Mouse (Mus musculus) midbrain, embryonic 12.5 days (tissue): Measurements from ENCODE around the gene Rab44. TPM values are rescaled to one million over a fixed set of nuclear protein-coding genes. Genes with fewer than 3 reads are reported as not detected.
"Not testable (repeated sequence)": the region's sequence is repeated elsewhere in the genome, so short reads cannot be mapped to it uniquely, and the experiment has no call there.

Source experiments
- ATAC-seq: fragments of 200-750 bp; cut with Nextera tagmentation; 2 replicates; pipeline ENCODE4 v1.8.0; 2017; ENCODE audit warnings: low read depth, moderate TSS enrichment, moderate library complexity; ENCODE audit not compliant: low FRiP score
- H3K27ac ChIP-seq: fragments of 300-500 bp; sonication (generic); replicated peaks from 2 replicates; pipeline ENCODE4 v1.5.1; 2016; ENCODE audit warnings: mild to moderate bottlenecking
- H3K27me3 ChIP-seq: fragments of 300-500 bp; sonication (generic); 2 replicates; pipeline ENCODE4 v1.6.1; 2016; ENCODE audit warnings: mild to moderate bottlenecking
- H3K36me3 ChIP-seq: fragments of 300-500 bp; sonication (generic); 2 replicates; pipeline ENCODE4 v1.6.1; 2016
- H3K4me1 ChIP-seq: fragments of 300-500 bp; sonication (generic); 2 replicates; pipeline ENCODE4 v1.6.1; 2016
- H3K4me2 ChIP-seq: fragments of 300-500 bp; sonication (generic); replicated peaks from 2 replicates; pipeline ENCODE4 v1.6.1; 2016; ENCODE audit warnings: mild to moderate bottlenecking, moderate library complexity
- H3K4me3 ChIP-seq: fragments of 300-500 bp; sonication (generic); 2 replicates; pipeline ENCODE4 v1.5.1; 2016; ENCODE audit warnings: mild to moderate bottlenecking
- H3K9ac ChIP-seq: fragments of 300-500 bp; sonication (generic); replicated peaks from 2 replicates; pipeline ENCODE4 v1.6.1; 2016; ENCODE audit warnings: mild to moderate bottlenecking, moderate library complexity
- H3K9me3 ChIP-seq: fragments of 300-500 bp; sonication (generic); 2 replicates; pipeline ENCODE4 v1.6.1; 2016; ENCODE audit warnings: mild to moderate bottlenecking
- WGBS: fragments of 180-500 bp; shearing (Covaris S2); methylation state at CpG from one replicate; pipeline ENCODE4 v1.1.7; 2016; 5-methylcytosine and 5-hydroxymethylcytosine counted together
- polyA plus RNA-seq: library from polyadenylated mRNA; unstranded; fragments of >200 nt; fragmentation: Nextera tagmentation; extraction: Ambion mirVana; gene quantifications from 2 replicates; pipeline ENCODE4 v1.2.1, GENCODE M21; 2016

Gene Rab44
- polyA plus RNA-seq, 1 experiment from 2014 or later = 0.29 TPM

DNA sequence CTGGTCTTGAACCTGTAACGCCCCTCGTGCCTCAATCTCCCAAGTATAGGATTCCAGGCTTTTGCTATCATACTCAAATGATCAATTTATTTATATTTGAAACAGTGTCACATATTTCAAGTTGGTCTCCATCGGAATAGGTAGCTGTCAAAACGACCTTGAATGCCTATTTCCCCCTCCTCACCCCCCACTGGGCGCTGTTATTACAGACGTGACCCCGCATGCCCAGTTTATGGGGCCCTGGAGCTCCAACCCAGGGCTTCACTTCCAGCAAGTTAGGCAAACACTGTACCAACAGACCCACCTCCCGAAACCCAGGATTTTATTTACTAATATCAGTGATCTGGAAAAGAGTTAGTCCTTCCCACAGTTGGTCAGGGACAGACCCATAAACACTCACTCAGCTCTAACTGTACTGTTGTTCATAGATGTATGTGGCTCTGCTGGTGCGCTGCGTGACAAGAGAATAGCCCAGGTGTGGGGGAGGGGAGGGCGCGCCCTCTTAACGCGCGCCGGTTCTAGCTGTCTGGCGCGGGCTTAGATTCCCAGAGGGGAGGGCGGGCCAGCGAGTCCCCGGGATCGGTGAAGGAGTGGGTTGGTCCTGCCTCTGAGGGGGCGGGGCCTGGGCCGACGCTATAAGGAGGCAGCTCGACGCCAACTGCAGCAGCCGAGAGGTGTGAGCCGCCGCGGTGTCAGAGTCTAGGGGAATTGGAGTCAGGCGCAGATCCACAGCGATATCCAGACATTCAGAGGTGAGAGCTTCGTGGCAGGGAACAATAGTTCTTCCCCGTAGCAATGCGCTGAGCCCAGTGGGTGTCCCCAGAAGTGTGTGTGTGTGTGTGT is 20.6 kb upstream of the Rab44 start:
- Histone ChIP-seq H3K9ac (peak overlapping the region; percentile 56), H3K36me3 (no peaks in the 10 kb centered on the region), H3K4me2 (peak overlapping the region; percentile 78), H3K27me3 (peaks cover 62% of the 10 kb centered on the region), H3K4me3 (peak overlapping the region; percentile 55), H3K27ac (no peak overlapping the region), H3K9me3 (no peaks in the 10 kb centered on the region), H3K4me1 (peaks cover 22% of the 10 kb centered on the region)
- WGBS = 8% methylated on average over 36 of the region's 36 CpGs
- ATAC-seq = peak; percentile 85

DNA sequence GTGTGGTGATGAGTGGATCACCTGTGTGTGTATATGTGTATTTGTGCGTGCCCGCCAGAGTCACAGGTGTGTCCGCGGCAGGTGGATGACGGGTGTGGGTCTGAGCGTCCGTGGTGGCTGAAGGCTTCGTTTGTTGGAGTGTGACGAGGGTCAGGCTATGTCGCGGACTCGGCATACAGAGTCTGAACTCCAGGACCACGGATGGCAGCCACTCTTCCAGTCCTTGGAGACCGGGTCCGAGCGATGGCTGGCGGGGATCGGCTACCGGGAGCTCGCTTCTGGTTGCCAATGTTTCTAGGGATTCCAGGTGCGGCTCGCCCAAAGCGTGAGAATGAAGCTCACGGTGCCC is 20.0 kb upstream of the Rab44 start:
- no peak overlapping the region for H3K27ac ChIP-seq
- H3K9me3 ChIP-seq = no peaks in the 10 kb centered on the region
- ATAC-seq = peak; percentile 44; the same call in 1 of the 2 replicates
- H3K27me3 ChIP-seq = peaks cover 62% of the 10 kb centered on the region
- 2% methylated on average over 24 of the region's 24 CpGs for WGBS
- H3K4me3 ChIP-seq = peak overlapping the region; percentile 55
- H3K9ac ChIP-seq = peak overlapping the region; percentile 56
- peak overlapping the region; percentile 78 for H3K4me2 ChIP-seq
- no peaks in the 10 kb centered on the region for H3K36me3 ChIP-seq
- H3K4me1 ChIP-seq = peaks cover 22% of the 10 kb centered on the region

DNA sequence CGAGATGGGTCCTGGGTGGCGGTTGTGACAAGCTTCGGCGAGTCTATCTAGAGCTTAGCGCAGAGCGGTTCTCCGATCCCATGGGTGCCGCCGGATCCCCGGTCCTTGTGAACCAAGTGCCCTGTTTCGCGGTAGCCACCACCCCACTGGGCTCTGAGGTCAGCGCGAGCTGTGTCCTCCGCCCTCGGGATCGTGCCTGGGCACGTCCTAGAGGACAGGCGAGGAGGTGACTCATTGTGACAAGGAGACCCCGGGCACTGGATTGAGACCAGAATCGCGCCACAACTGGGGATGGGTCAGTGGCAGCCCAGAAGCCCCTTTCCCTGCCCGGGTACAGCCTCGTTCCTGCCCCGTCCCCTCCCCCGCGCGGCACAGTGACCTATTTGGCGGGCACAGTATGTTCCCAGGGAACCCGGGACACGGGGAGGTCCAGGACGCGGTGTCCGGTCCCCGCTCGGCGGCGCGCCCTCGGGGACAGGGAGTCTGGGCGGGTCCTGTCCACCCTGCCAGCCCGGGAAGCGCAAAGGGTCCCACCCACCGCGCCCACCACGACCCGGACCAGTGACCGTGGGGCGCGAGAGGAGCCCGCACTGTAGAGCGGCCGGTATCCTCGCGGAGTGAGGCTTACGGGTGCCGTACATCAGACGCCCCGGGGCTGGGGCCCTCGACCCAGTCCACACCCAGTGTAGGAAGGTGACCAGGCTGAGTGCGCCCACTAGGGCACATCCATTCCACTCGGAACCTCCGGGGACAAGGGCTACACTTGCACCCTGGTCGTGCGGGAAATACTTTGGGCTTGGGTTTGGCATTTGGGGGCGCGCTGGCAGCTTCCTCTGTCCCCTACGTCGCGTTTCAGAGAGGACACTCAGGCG is 19.4 kb upstream of the Rab44 start:
- Histone ChIP-seq H3K27me3 (peaks cover 62% of the 10 kb centered on the region), H3K36me3 (no peaks in the 10 kb centered on the region), H3K4me2 (peak overlapping the region; percentile 78), H3K9ac (peak overlapping the region; percentile 56), H3K4me3 (peak overlapping the region; percentile 55), H3K27ac (no peak overlapping the region), H3K4me1 (peaks cover 22% of the 10 kb centered on the region), H3K9me3 (no peaks in the 10 kb centered on the region)
- WGBS = 2% methylated on average over 71 of the region's 71 CpGs
- ATAC-seq = peak; percentile 50; the same call in 1 of the 2 replicates

DNA sequence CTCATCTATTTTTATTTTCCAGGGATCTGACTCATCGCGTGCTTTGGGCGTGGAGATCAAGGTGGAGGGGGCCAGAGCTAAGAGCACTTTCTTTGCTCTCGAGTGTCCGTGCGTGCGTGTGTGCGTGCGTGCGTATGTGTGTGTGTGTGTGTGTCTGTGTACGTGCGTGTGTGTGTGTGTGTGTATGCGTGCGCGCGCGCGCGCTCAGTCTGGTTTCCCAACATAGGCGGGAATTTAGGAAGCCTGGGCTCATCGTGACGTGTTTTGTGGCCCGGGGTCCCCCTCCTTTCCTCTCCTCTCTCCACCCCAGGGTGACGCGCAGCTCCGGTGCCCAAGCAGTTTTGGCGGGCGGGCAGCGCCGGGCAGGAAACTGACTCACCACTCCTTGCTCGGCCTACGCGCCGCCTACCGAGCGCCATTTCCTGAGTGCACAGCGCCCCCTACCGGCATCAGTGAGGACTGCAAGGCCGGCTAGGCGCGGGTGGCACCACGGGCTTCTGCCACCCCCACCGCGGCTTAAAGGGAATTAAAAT is 18.7 kb upstream of the Rab44 start:
- peak overlapping the region; percentile 55 for H3K4me3 ChIP-seq
- peak; percentile 66 for ATAC-seq
- peak overlapping the region; percentile 56; the same call in 1 of the 2 replicates for H3K9ac ChIP-seq
- peaks cover 58% of the 10 kb centered on the region for H3K27me3 ChIP-seq
- no peak overlapping the region for H3K27ac ChIP-seq
- no peaks in the 10 kb centered on the region for H3K36me3 ChIP-seq
- H3K4me2 ChIP-seq = peak overlapping the region; percentile 78
- WGBS = under 1% methylated on average over 44 of the region's 44 CpGs
- peaks cover 22% of the 10 kb centered on the region for H3K4me1 ChIP-seq
- no peaks in the 10 kb centered on the region for H3K9me3 ChIP-seq

DNA sequence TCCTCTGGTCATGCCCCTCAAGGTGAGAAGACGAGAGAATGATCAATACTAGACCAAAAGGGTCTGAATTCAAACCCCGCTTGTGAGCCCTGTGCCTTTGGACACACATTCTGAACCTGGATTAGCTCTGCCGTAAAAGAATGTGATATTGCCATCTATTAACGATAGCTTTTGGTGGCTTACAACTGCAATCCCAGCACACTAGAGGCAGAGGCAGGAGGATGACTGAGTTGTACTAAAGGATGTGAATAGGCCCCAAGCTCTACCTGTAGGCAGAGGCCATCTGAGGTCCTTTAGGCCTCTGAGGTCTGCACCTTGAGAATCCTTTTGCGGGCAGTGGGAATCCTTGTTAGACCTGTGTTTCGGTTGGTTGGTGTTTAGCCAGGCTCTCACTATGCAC is 17.7 kb upstream of the Rab44 start:
- no peak overlapping the region for H3K4me3 ChIP-seq
- ATAC-seq = no peak
- WGBS = 90% methylated on average over 6 of the region's 6 CpGs
- H3K36me3 ChIP-seq = no peaks in the 10 kb centered on the region
- peaks cover 3% of the 10 kb centered on the region; the same call in 1 of the 2 replicates for H3K9me3 ChIP-seq
- H3K9ac ChIP-seq = no peak overlapping the region
- H3K4me1 ChIP-seq = peaks cover 22% of the 10 kb centered on the region
- no peak overlapping the region for H3K4me2 ChIP-seq
- peaks cover 52% of the 10 kb centered on the region for H3K27me3 ChIP-seq
- no peak overlapping the region for H3K27ac ChIP-seq

DNA sequence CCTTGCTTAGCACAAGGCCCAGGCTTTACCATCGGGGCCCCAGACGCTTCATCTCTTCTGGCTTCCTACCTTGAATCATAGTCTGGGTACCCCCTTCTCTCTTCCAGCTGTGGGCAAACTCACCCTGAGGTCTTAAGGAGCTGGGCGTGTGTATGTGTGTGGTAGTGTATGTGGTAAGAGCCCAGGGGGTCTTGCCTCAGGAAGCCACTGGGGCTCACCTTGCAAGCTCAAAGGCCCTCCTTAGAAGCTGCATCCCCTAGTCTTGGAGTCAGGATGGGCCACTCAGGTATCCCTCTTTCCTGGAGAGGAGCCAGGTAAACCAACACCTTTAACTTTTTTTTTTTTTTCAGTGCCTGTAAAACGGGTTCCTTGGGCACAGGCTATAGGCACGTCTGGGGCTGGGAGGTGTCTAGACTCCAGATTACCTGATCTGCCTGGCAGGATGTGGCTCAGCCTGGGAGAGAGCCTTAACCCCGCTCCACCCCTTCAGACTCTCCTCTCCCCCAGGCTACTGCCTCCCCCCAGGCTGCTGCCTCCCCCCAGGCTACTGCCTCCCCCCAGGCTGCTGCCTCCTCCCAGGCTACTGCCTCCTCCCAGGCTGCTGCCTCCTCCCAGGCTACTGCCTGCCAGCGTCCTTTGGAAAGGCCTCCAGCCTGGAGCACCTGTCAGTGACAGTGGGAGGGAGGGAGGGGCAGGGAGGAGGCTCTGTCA is 16.9 kb upstream of the Rab44 start:
- Histone ChIP-seq H3K4me3 (no peak overlapping the region), H3K9ac (no peak overlapping the region), H3K4me1 (peaks cover 22% of the 10 kb centered on the region), H3K27me3 (peaks cover 46% of the 10 kb centered on the region), H3K9me3 (peaks cover 3% of the 10 kb centered on the region; the same call in 1 of the 2 replicates), H3K27ac (no peak overlapping the region), H3K4me2 (no peak overlapping the region), H3K36me3 (no peaks in the 10 kb centered on the region)
- no peak for ATAC-seq
- 67% methylated on average over 7 of the region's 7 CpGs for WGBS

DNA sequence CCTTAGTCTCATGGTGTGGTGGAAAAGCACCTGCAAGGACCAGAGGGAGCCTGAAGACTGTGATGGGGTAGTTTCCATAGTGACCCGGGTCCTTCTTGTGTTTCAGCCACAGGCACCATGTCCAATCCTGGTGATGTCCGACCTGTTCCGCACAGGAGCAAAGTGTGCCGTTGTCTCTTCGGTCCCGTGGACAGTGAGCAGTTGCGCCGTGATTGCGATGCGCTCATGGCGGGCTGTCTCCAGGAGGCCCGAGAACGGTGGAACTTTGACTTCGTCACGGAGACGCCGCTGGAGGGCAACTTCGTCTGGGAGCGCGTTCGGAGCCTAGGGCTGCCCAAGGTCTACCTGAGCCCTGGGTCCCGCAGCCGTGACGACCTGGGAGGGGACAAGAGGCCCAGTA is 15.7 kb upstream of the Rab44 start:
- ATAC-seq = no peak
- no peak overlapping the region for H3K4me3 ChIP-seq
- H3K9me3 ChIP-seq = peaks cover 3% of the 10 kb centered on the region; the same call in 1 of the 2 replicates
- peaks cover 20% of the 10 kb centered on the region for H3K4me1 ChIP-seq
- no peaks in the 10 kb centered on the region for H3K36me3 ChIP-seq
- 92% methylated on average over 24 of the region's 24 CpGs for WGBS
- H3K4me2 ChIP-seq = no peak overlapping the region
- H3K27ac ChIP-seq = no peak overlapping the region
- no peak overlapping the region for H3K9ac ChIP-seq
- H3K27me3 ChIP-seq = peaks cover 33% of the 10 kb centered on the region

DNA sequence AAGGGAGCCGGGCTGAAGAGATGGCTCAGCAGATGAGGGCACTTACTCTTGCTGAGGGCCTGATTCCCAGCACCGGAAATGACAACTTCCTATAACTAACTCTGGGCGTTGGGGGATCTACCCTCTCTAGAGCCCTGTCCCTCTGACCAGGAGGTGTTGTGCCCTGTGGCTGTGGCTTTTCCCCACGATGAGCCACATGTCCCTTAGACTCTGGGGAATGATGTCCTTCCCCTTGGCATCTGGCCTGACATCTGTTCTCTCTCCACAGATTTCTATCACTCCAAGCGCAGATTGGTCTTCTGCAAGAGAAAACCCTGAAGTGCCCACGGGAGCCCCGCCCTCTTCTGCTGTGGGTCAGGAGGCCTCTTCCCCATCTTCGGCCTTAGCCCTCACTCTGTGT is 14.9 kb upstream of the Rab44 start:
- no peak overlapping the region for H3K4me2 ChIP-seq
- no peak overlapping the region for H3K4me3 ChIP-seq
- no peak overlapping the region for H3K27ac ChIP-seq
- peaks cover 25% of the 10 kb centered on the region for H3K27me3 ChIP-seq
- H3K9ac ChIP-seq = no peak overlapping the region
- no peak for ATAC-seq
- H3K4me1 ChIP-seq = peaks cover 12% of the 10 kb centered on the region
- no peaks in the 10 kb centered on the region for H3K36me3 ChIP-seq
- peaks cover 6% of the 10 kb centered on the region; the same call in 1 of the 2 replicates for H3K9me3 ChIP-seq
- 90% methylated on average over 8 of the region's 8 CpGs for WGBS

DNA sequence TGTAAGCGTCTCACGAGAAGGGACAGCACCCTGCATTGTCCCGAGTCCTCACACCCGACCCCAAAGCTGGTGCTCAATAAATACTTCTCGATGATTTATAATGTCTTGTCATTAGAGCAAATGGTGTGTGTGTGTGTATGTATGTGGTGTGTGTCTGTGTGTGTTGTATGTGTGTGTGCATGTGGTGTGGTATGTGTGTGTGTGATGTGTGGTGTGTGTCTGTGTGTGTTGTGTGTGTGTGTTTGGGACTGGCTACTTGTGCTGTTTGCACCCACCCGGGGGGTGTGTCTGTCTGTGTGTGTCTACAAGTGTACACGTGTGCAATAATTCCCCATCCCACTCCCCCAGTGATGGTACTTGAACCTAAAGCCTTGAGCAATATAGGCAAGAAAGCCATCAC is 13.3 kb upstream of the Rab44 start:
- Histone ChIP-seq H3K4me3 (no peak overlapping the region), H3K27me3 (peaks cover 12% of the 10 kb centered on the region), H3K4me2 (no peak overlapping the region), H3K36me3 (no peaks in the 10 kb centered on the region), H3K9ac (no peak overlapping the region), H3K4me1 (0 out of 2 replicates have a peak, but pooled peaks cover under 1% of the 10 kb centered on the region), H3K9me3 (peaks cover 9% of the 10 kb centered on the region; the same call in 1 of the 2 replicates), H3K27ac (no peak overlapping the region)
- no peak for ATAC-seq
- WGBS = 90% methylated on average over 7 of the region's 7 CpGs

DNA sequence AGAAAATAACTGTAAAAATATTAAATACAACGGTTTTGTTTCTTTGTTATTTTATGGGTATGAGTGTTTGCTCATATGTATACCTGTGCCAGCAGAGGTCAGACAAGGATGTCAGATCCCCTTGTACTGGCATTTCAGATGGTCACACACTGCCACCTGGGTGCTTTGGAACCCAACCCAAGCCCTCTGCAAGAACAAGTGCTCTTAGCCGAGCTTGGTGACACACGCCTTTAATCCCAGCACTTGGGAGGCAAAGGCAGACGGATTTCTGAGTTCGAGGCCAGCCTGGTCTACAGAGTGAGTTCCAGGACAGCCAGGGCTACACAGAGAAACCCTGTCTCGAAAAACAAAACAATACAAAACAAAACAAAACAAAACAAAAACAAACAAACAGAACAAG is 3.6 kb upstream of the Rab44 start:
- H3K4me3 ChIP-seq, H3K36me3 ChIP-seq, H3K27me3 ChIP-seq, H3K9me3 ChIP-seq, H3K9ac ChIP-seq, H3K27ac ChIP-seq, H3K4me1 ChIP-seq, H3K4me2 ChIP-seq, ATAC-seq: not testable (repeated sequence)
- whole genome bisulfite sequencing = 85% methylated on average over 6 of the region's 6 CpGs

DNA sequence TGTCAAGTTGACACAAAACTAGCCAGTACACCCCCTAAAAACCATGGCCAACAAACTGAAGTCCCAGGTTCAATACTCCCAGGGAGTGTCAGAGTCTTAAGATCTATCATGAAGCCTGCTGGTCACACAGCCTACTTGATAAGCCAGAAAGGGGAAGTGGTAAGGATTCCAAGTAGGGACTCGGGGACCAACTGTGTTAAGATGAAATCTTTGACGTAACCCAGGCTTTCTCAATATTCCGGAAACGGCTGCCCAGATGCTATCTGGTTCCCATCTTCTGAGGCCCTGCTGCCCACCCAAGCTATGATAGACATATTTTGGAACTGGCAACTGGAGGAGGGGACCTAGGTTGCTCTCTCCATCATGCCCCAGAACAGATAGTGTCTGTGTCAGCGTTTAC is 2.6 kb upstream of the Rab44 start:
- Histone ChIP-seq H3K4me1 (no peaks in the 10 kb centered on the region), H3K27me3 (no peaks in the 10 kb centered on the region; the same call in 1 of the 2 replicates)
- WGBS = 94% methylated on average over 5 of the region's 5 CpGs

More for the DNA sequence above, 2.6 kb upstream of the Rab44 start:
- H3K4me3 ChIP-seq = no peak overlapping the region
- H3K27ac ChIP-seq = no peak overlapping the region
- H3K9me3 ChIP-seq = no peaks in the 10 kb centered on the region
- no peaks in the 10 kb centered on the region for H3K36me3 ChIP-seq
- ATAC-seq = no peak
- no peak overlapping the region for H3K9ac ChIP-seq
- H3K4me2 ChIP-seq = no peak overlapping the region
